Mouse (Mus musculus): Measurements from ENCODE around the gene Fam129a. TPM values are rescaled to one million over a fixed set of nuclear protein-coding genes. Genes with fewer than 3 reads are reported as not detected.

Fam129a gene
- polyA plus RNA-seq (2012; rRNA removed): 17.7 and 23.8 TPM in 2 replicates

GRCm38 (mm10) chr1:151570981-151571837 is at the start of gene Fam129a:
Gene Fam129a (plus strand): TSS chr1:151571186.

GRCm38 (mm10) chr1:151754881-151755659 is 184.1 kb downstream of the Fam129a start, which contains the start of gene Edem3:
Gene Edem3 (plus strand): TSS chr1:151755371.

Other genes with a start within 250 kb of the Fam129a start
- gene Ivns1abp, start 226.7 kb upstream of the Fam129a start, polyA plus RNA-seq (2012; rRNA removed): 60.4 and 78.5 TPM in 2 replicates
- gene Swt1, start 142.7 kb upstream of the Fam129a start, polyA plus RNA-seq (2012; rRNA removed): 2.6 and 4.2 TPM in 2 replicates
- gene Trmt1l, start 142.6 kb upstream of the Fam129a start, polyA plus RNA-seq (2012; rRNA removed): 13.3 and 14.3 TPM in 2 replicates
- 6.3 and 6.9 TPM in 2 replicates for gene Rnf2, start 70.2 kb upstream of the Fam129a start, polyA plus RNA-seq (2012; rRNA removed)
- gene Edem3, start 184.2 kb downstream of the Fam129a start, polyA plus RNA-seq (2012; rRNA removed): 10.9 TPM in 2 replicates

All from colon, adult 2 months (tissue).